Mouse (Mus musculus): ENCODE measurements at regions not wholly inside any gene's neighbourhood (a gene's known extent, or its start where the extent isn't known, plus 50 kb on each side); places are given as distances from the start of the nearest gene placed in this dataset.

DNA sequence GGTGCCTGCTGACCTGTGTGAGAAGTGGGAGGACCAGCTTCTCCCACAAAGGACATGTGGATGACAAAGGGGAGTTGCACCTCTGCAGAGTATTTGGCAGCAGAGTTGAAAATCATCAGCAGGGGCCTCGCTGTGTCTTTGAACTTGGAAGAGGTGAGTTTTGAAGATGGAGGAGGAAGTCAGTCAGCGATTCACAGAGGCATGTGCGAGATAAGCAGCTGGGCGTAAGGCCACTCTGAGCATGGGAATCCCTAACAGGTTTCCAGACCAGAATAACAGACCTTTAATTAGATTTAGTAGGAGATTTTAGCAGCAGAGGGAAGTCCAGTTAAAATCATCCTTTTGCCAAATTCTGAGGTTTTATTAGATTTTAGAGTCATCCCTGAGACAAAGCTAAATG is 342.3 kb downstream of the Med10 start:
- DNase-seq = no peak

DNA sequence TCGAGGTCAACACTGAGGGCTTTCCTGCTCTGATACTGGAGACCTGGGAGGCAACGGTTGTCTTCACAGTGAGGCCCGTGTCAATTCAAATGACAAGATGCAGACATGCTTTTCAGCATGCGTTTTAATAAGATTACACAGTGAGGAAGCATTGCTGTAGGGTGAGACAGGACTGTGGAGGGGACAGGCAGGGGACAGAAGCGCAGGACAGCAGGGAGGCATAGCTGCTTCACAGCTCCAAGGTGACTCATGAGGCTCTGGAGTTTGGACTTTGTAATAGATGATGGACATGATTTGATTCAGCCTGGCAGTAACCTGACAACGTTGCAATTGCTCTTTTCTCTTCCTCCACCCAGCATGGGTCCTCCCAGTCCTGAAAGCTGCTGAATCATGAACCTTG is 343.3 kb downstream of the Med10 start:
- DNase-seq = no peak

DNA sequence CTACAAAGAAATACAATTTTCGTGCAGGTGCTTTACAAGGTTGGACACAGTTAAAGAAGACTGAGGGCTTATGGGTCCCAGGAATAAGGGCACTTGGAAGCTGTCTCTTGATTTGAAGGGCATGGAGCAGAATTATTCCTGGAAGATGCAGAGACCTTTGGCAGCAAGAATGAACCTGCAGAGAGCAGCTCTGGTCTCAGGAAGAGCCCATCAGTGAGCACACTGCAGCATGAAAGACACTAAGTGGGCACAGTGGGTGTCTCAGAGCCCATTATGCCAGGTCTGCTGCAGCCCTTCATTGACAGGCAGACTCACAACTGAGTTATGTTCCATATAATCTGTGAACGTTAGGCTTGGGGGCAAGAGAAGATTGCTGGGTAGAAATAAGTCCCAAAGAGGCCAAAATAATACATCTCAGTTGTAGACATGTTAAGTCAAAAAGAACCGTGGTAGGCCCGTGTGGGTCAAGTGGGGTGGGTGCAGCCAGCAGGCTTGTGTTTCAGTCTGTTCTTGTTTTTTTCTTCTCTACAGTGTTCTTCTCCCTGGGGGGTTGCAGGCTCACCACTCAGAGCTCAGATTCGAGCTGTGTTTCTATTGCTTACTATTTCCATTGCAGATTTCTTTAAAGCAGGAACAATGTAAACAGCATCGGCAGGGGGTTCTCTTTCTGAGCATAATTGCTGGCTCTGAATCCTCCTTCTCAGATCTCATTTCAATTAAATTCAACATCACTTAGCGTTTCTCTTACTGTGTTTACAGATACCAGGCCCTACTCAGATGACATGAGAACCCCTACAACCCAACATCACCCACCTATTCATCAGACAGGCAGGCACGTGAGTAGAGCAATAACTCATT is 347.1 kb downstream of the Med10 start:
- DNase-seq = no peak

DNA sequence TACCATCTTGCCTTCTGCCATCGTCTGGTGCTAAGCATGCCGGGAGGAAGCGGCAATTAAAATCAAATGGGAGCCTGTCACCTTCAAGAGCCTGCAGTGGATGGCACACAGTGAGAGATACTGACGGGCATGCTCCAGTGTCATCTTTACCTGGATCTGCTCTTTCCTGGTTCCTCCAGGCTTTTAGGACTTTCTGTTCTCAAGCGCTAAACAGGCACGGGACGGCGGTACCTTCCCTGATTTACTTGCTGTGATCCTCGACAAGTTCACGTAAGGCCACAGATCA is 347.6 kb downstream of the Med10 start:
- no peak for DNase-seq

DNA sequence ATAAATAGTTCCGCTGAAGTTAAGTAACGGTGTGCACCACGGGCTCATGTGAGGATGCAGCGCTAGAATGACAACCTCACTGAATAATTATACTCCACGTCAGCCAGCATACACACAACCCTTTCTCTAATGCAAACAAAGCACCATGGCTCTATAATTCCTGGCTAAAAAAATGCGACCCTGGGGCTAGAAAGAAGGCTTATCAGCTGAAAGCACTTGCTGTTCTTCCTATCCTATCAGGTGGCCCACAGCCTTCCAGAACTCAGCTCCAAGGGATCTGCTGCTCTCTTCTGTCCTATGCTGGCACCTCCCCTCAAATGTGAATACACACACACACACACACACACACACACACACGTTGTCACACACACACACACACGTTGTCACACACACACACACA is 350.9 kb downstream of the Med10 start:
- DNase-seq = no peak

DNA sequence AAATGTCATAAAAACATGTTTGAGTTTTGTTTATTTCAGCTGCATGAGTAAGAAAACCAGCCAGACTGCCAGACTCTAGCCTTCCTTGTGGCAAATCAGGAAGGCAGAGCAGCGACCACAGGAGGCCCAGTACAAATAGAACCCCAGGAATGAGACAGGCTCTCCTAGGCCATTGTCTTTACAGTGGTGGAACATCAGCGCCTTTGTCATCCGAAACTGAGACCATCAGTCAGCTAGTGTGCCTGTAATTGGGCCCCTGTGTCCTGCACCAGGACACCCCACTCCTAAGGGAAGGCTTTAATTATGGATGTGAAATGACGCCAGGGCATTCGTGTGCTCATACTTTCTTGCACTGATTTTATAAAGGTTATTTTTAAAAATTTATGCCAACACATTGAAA is 353.4 kb downstream of the Med10 start:
- no peak for DNase-seq

DNA sequence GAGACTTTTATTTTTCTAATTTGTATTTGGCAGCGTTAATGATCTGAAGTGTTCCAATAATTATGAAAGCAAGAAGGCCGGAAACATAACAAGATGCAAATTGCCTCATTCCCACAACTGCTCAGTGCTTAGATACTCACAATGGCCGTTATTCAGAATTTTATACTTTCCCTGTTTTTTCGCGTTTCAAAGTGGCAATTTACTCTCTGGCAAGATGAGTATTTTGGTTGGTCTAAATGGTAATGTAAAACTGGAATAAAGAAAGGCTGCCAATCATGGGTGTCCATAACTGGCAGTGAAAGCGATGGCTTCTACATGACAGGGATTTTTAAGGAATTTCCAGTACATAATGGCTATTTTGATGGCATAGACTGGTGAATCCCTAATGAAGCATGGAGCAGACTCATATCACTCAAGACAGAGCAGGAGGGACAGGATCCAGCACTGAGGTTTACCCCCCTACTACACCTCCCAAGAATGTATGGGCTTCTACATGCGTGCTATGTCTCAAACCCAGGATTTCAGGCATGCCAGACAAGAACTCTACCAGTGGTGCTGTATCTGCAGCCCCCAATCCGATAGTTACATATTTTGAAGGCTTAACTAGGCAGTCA is 354.9 kb downstream of the Med10 start:
- DNase-seq = no peak

DNA sequence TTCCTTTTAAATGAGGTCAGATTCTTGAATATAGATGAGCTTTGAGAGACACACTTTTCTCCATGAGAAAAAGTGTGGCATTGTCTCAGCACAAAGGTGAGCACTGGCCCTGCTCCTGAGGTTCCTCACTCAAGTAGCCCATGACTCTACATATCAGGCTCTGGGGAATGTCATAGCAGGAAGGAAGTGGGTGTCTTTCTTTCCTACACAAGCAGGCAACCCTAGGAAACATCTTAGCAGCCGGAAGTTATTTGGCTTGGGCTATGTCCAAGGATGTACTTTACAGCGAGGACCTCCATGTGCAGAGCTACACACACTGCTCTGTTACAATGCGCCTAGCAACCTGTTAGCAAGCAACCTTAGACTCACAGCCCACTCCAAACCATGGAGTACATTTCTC is 356.9 kb downstream of the Med10 start:
- no peak for DNase-seq

DNA sequence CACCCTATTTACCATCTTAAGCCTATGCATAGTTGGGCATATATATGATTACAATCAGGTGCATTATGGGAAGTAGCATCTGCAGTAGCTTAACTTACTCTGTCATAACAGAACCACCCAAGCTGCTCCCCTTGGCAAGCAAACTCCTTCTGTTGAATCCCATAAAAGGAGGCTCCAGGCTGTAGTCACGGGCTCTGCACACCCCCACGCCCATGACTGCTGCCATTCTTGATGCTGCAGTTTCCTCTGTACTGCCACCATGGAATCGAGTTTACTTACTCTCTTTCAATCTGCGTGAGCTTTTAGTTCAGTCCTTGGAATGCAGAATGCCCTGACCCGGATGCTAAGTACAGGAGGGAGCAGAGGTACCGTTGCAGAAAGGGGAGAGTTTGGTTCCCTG is 357.4 kb downstream of the Med10 start:
- no peak for DNase-seq

DNA sequence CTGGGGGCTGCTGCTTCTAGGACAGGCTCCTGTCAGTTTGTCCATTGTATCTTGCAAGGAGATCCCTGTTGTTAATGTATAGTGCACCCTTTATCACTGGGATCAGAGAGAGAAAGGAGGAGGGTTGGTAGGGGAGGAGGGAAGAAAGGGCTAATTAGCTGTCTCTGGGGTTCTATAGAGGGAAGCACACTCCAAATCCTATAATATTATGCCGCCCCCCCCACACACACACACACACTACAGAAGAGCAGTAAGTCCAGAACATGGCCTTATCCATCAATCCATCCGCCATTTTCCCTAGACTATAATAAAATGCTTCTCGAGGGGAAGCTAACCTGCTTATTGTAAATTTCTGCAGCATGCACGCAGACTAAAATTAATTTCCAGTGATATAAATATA is 359.9 kb downstream of the Med10 start:
- DNase-seq = no peak

DNA sequence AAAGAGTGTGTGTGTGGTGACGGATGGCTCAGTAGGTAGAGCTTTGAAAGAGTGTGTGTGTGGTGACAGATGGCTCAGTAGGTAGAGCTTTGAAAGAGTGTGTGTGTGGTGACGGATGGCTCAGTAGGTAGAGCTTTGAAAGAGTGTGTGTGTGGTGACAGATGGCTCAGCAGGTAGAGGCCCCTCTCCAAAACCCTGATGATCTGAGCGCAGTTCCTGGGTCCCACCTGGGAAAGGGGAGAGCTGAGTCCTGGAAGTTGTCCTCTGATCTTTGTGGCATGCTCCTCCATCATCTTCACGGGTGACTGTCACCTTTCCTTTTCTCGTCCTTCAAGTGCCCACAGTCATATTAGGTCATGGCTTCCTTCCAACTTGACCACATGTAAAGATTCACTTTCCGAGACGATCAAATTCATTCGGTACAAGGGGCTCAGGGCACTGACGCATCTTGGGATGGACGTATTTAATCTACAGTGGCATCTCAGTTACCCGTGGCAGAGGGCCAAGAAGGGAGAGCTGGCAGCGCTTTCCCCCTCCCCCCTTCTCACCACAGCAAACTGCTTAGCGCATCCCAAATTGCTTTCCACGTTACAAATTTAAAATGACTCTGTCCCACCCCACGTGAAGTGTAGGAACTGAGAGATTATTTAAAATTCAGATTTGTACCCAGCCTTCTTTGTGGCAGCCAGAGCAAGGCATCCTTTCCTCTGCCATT is 363.5 kb downstream of the Med10 start:
- no peak for DNase-seq

DNA sequence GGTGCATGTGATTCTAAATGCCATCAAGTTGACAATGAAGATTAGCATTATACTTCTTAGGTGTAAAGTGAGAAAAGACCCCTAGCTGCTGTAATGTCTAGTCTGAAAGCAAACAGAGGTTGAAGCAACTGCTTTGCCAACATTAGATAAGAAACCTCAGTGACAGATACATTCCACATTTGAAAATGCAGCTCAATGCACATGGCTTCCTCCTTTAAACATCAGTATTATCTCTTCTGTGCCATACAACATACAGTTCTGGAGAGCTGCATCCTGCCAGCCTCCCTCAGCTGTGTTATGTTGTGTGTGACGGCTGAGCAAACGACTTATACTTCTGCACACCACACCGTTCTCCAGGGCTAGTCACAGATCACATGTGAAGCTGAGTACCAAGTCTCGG is 365.6 kb downstream of the Med10 start:
- no peak for DNase-seq

DNA sequence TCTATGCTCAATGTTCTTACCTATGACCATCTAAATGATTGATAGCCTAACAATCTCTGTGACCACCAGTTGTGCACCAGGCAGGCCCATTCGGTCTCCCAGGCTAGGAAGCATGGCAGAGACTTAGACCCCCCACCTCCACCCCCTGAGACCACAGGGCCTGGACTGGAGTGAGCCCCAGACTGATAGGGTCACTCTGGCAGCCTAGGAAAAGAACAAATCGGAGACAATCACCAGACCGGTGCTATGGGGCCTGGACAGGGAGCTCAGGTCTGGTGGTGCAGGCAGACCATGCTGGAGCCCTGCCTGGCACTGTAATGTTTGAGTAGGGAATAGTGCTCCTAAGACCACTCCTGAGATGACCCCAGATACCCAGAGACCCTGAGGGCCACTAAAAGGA is 366.7 kb downstream of the Med10 start:
- DNase-seq = no peak

DNA sequence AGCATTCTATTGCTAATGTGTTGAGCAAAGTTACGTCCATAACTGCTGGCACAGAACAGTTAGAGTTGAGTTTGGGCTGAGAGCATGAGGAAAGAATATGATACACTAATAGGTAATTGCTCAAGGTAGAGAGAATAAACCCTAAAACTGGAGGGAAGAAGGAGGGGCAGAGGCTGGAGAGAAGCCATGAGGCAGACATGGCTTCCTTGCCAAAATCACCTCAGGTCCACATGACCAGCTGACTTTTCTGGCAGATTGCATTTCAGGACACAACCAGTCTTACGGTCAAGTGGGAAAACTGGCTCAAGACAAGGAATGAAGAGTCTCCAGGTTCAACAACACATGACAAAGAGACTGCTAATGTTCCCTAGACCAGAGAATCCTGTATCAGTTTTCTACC is 374.9 kb downstream of the Med10 start:
- DNase-seq = no peak

DNA sequence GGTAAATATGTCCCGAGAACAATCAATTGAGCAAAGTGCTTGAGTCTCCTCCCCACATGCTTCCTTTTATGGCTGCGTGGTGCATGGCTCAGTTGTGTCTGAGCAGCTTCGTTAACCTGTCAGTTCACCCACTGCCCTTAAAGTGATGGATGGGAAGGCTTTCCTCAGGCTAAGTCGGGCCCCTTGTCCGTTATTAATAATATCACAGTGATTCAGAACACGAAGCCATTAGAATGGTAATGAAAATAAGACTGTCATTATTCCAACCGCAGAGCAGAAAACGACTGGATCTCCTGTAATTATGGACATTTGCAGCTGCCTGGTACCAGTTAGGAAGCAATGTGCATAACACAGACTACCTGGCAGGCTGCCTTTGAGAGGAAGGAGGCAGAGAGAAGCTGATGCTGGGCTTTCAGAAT is 375.9 kb downstream of the Med10 start:
- DNase-seq = no peak

DNA sequence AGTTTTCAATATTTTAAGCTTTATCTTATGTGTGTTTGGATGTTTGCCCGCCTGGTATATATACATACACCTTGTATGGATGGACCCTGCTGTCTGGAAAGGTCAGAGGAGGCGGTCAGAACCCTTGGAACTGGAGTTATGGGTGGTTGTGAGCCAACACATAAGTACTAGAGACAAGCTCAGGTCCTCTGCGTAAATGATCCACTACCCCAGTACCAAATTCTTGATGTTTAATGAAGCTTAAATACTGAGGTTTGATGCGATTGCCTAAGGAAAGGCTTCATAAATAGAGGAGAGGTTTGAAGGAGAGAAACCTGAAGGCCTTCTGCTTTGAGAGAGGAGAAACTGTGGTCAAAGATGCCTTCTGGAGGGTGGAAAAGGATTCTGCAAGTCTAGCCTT is 388.8 kb downstream of the Med10 start:
- DNase-seq = no peak

DNA sequence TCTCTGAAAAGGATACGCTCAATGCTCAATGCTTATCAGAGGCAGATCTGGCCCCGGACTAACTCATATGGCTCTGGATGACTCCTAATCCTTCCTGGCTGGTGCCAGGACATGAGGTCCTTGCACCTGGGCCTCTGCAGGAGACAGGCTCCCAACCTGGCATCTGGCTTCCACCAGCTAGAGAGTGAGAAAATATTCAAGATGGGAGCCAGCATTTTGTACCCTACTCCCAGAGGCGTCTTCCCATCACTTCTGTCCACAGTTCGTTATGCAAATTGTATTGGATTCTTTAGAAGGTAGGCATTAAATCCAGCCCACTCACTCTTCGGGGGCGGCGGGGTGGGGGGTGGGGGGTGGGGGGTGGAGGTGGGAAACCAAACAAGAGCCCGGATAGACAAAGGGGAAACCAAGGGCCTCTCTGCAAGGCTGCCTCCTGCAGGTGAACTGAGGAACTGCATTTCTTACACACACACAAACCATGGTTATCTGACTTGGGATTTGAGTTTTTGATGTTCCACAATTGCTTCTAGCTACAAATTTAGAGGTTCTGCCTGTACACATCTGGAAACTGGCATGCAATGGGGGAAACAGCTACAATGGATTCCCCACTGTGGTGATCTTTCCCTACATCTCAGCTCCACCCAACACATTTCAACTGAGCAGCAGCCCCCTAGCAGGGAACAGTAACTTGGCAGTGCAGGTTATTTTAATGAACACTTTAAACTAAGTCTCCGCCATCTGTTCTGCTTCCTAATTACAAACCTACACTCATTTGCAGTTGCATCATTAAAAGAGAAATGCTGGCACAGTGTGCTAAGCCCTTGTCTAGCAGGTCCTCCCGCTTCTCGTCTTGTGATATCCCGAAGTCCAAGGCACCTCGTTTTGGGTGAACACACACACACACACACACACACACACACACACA is 390.2 kb downstream of the Med10 start:
- no peak for DNase-seq

DNA sequence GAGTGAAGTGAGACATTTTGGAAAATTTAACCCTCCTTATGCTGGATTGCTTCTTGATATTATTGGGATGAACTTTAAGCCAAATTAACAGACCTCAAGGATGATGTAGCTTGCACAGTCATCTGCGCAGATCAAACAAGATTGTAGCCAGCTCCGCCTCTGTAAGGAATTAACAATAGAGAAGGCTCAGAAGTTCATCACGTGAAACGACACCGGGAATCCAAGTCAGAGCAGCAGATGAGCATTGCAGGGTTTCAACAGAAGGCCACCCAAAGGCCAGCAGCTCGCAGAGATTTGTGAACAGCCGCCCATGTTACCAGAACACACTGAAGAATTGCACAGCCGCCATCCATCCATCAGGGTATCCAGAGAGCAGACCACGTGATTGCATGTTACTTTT is 391.1 kb downstream of the Med10 start:
- DNase-seq = no peak

DNA sequence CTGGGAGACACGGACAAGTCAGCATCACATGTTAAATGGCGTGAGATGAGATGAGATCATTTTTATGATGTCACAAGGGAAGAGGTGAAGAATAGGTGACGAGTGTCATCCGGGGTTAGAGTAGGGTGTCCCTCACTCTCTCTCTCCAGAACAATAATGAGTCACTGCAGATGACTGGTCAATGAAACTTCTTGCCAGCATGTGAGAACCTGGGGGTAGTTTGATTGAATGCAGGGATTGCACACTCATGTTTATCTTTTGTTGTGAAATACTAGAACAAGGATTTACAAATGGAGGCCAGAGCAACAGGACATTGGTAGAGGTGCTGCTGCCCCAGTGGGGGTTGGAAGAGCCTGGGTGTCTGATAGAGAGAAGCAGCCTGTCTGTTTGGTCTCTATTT is 393.7 kb downstream of the Med10 start:
- no peak for DNase-seq

DNA sequence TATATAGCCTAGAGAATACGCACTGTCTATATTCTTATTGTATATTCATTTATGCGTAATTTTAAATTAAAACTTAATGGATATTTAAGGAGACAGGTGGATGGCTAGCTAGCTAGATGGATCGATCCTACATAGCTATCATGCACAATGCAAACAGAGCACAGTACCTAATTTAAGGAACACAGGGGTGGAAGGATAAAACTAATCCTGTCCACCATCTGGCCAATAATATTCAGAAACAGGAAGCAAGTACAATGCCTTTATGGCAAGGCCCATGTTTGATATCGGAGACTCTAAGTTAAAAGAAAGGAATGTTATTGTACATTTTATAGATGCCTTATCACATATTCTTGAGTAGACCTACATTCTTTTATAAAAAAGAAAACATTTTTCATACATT is 396.4 kb downstream of the Med10 start:
- DNase-seq = no peak

DNA sequence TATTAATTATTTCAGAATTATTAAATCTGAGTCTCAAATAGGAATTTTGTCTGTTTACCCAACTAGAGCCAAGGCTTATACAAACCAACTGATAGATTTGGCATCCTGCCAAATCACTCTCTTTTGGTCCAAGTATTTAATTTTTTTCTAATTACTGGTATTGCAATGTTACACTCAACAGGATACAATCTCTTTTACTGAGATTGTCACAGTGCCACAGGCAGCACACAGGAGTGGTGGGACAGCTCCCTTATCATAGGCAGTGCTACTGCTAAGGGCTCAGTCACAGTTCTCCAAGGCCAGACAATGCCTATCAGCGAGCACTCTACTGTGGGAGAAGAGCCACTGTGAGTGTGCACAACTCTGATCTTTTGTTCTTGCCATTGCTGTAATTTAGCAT is 396.9 kb downstream of the Med10 start:
- no peak for DNase-seq

DNA sequence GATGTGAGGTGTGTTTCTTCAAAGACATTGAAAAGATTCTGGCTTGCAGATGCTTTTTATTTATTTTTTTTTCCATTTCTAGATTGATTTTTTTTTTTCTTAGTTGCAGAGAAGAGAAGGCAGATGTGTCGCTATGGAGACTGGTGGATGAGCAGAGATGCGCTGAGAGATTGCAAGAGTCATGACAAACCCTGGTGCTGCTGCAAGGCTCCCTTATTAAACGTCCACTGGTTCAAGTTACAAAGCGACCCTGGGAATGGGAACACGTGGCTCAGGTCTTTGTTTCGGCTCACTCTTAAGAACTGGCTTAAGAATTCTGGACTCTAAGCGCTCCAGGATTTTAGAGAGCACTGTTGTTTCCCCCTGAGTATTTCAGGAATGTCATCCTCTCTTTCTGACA is 403.1 kb downstream of the Med10 start:
- no peak for DNase-seq

DNA sequence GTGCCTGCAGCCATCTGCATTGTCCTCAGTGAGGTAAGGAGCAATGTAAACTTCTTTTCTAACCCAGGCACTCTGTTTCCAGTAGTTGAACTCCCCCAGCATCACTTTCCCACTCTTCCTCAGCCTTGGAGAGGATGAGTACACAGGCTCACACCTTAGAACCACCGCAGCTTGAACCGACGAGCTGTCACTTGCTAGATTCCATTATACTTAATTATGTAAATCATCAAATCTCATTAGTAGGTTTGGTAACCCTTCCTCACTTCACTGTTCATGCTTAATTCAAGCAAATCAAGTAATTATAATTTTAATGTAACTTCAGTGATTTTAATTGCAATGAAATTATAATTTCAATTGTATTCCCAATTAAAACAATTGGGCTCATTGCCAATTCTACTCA is 408.0 kb downstream of the Med10 start:
- DNase-seq = no peak

All from thymus, postnatal 25 days (tissue).